Mouse (Mus musculus) heart, embryonic 15.5 days (tissue): ENCODE measurements at regions not wholly inside any gene's neighbourhood (a gene's known extent, or its start where the extent isn't known, plus 50 kb on each side); places are given as distances from the start of the nearest gene placed in this dataset.
A peak's percentile ranks its signal among the peaks of the same experiment; 100 is the strongest.

ENCODE experiments used
- ATAC-seq: fragments of 200-750 bp; cut with Nextera tagmentation; replicated peaks from 2 replicates; pipeline ENCODE4 v1.8.0; 2017; ENCODE audit warnings: low read depth, moderate TSS enrichment; ENCODE audit not compliant: insufficient number of reproducible peaks, insufficient read depth, low FRiP score
- H3K27ac ChIP-seq: fragments of 300-500 bp; sonication (generic); 2 replicates; pipeline ENCODE4 v1.5.1; 2015; ENCODE audit warnings: mild to moderate bottlenecking, inconsistent platforms
- H3K27me3 ChIP-seq: fragments of 300-500 bp; sonication (generic); 2 replicates; pipeline ENCODE4 v1.6.1; 2015; ENCODE audit warnings: inconsistent platforms
- H3K36me3 ChIP-seq: fragments of 300-500 bp; sonication (generic); 2 replicates; pipeline ENCODE4 v1.6.1; 2015; ENCODE audit warnings: mild to moderate bottlenecking, inconsistent platforms
- H3K4me1 ChIP-seq: fragments of 300-500 bp; sonication (generic); replicated peaks from 2 replicates; pipeline ENCODE4 v1.6.1; 2015; ENCODE audit warnings: inconsistent platforms
- H3K4me2 ChIP-seq: fragments of 300-500 bp; sonication (generic); 2 replicates; pipeline ENCODE4 v1.6.1; 2015; ENCODE audit warnings: inconsistent platforms, mild to moderate bottlenecking, moderate library complexity
- H3K4me3 ChIP-seq: fragments of 300-500 bp; sonication (generic); 2 replicates; pipeline ENCODE4 v1.5.1; 2015; ENCODE audit warnings: mild to moderate bottlenecking, inconsistent platforms
- H3K9ac ChIP-seq: fragments of 300-500 bp; sonication (generic); 2 replicates; pipeline ENCODE4 v1.6.1; 2015; ENCODE audit warnings: mild to moderate bottlenecking, inconsistent platforms
- H3K9me3 ChIP-seq: fragments of 300-500 bp; sonication (generic); replicated peaks from 2 replicates; pipeline ENCODE4 v1.6.1; 2016; ENCODE audit warnings: inconsistent platforms
- WGBS: fragments of 180-500 bp; shearing (Covaris S2); methylation state at CpG from one replicate; pipeline ENCODE4 v1.1.7; 2015; ENCODE audit warnings: mixed read lengths; 5-methylcytosine and 5-hydroxymethylcytosine counted together

DNA sequence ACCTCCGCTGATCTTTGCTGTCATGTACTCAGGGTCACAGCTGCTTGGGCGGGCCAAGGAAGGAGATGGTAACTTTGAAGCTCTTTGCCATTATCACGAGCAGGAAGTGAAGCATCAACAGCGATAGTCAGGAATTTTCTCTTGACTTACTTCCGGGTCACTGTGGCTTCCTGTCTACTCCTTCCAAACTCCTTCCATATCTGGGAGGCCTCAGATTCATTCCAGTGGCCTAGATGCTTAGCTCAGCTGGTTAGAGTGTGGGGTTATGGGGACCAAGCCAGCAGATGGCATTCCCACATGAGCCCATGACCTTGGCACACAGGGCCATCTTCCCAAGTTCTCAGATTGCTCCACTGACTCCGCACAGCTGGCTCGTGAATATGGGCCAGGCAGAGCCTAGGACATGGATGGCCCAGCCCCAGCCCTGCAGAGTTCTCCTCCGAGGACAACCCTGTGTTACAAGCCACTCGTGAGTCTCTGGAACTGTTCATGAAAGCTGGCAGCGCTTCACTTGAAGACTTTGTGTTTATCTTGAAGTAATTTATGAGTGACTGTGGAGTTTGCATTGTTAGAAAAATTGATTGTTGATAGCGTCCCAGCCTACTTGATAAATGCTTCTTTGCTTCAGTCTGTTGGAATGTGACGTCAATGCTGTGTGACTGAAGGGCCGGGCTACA lies 133.2 kb downstream of the Slc30a10 start:
- Histone ChIP-seq H3K4me1 (no peaks in the 10 kb centered on the region; the same call in none of the 2 replicates), H3K9me3 (no peaks in the 10 kb centered on the region), H3K4me2 (no peak overlapping the region), H3K4me3 (no peak overlapping the region), H3K27me3 (no peaks in the 10 kb centered on the region), H3K27ac (no peak overlapping the region), H3K36me3 (no peaks in the 10 kb centered on the region), H3K9ac (no peak overlapping the region)
- no peak for ATAC-seq
- WGBS = 57% methylated on average over 13 of the region's 13 CpGs

DNA sequence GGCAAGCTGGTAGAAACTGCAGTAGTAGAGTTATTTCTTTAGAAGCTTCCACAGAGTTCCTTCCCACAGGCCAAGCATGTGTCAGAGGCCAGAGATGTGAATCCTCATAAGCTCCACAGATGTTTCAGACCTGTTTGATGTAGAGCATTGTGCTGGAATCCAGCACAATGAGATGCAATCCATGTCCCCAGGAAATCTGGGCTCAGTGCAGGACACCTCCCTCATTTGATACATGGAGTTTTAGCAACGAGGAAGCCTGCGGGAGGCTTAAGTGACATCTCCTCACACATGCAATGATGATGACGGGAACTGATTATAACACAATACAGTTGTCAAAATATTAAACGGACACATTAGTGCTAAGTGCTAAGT lies 133.7 kb downstream of the Slc30a10 start:
- Histone ChIP-seq H3K36me3 (no peaks in the 10 kb centered on the region), H3K9me3 (no peaks in the 10 kb centered on the region), H3K4me1 (no peaks in the 10 kb centered on the region; the same call in none of the 2 replicates), H3K4me3 (no peak overlapping the region), H3K4me2 (no peak overlapping the region), H3K27me3 (no peaks in the 10 kb centered on the region), H3K27ac (no peak overlapping the region), H3K9ac (no peak overlapping the region)
- no peak for ATAC-seq
- 49% methylated on average over 4 of the region's 4 CpGs for WGBS

- Histone ChIP-seq H3K27ac (no peak overlapping the region), H3K4me3 (no peak overlapping the region), H3K36me3 (no peaks in the 10 kb centered on the region), H3K4me1 (no peaks in the 10 kb centered on the region), H3K4me2 (no peak overlapping the region), H3K27me3 (no peaks in the 10 kb centered on the region), H3K9ac (no peak overlapping the region), H3K9me3 (no peaks in the 10 kb centered on the region)
- WGBS = 55% methylated on average over 5 of the region's 5 CpGs
- ATAC-seq = no peak
These were observed 142.2 kb downstream of the Slc30a10 start for GRCm38 (mm10) chr1:185596815-185597214.

GRCm38 (mm10) chr1:185598514-185598913 lies 143.9 kb downstream of the Slc30a10 start:
- Histone ChIP-seq H3K9ac (no peak overlapping the region), H3K4me1 (no peaks in the 10 kb centered on the region), H3K4me3 (no peak overlapping the region), H3K27ac (no peak overlapping the region), H3K4me2 (no peak overlapping the region), H3K9me3 (no peaks in the 10 kb centered on the region), H3K27me3 (no peaks in the 10 kb centered on the region), H3K36me3 (no peaks in the 10 kb centered on the region)
- 68% methylated on average over 7 of the region's 7 CpGs for WGBS
- no peak for ATAC-seq

- Histone ChIP-seq H3K27ac (no peak overlapping the region), H3K4me2 (no peak overlapping the region), H3K9me3 (no peaks in the 10 kb centered on the region), H3K4me3 (no peak overlapping the region), H3K4me1 (no peaks in the 10 kb centered on the region), H3K9ac (no peak overlapping the region), H3K36me3 (no peaks in the 10 kb centered on the region), H3K27me3 (no peaks in the 10 kb centered on the region)
- WGBS = 74% methylated on average over 1 of the region's 1 CpGs
- ATAC-seq = no peak
These were observed 146.5 kb downstream of the Slc30a10 start for GRCm38 (mm10) chr1:185601166-185601565.

- no peak overlapping the region for H3K27ac ChIP-seq
- no peak for ATAC-seq
- no peaks in the 10 kb centered on the region for H3K36me3 ChIP-seq
- H3K4me3 ChIP-seq = no peak overlapping the region
- 82% methylated on average over 4 of the region's 4 CpGs for WGBS
- no peaks in the 10 kb centered on the region for H3K9me3 ChIP-seq
- no peak overlapping the region for H3K9ac ChIP-seq
- H3K4me1 ChIP-seq = peaks cover 4% of the 10 kb centered on the region
- H3K27me3 ChIP-seq = no peaks in the 10 kb centered on the region
- H3K4me2 ChIP-seq = no peak overlapping the region
These were observed 151.3 kb downstream of the Slc30a10 start for GRCm38 (mm10) chr1:185605996-185606395.

- Histone ChIP-seq H3K9ac (no peak overlapping the region), H3K27ac (no peak overlapping the region), H3K9me3 (no peaks in the 10 kb centered on the region), H3K36me3 (no peaks in the 10 kb centered on the region), H3K27me3 (no peaks in the 10 kb centered on the region), H3K4me1 (peaks cover 4% of the 10 kb centered on the region), H3K4me2 (no peak overlapping the region), H3K4me3 (no peak overlapping the region)
- ATAC-seq = no peak
- 77% methylated on average over 5 of the region's 5 CpGs for WGBS
These were observed 153.0 kb downstream of the Slc30a10 start for GRCm38 (mm10) chr1:185607611-185608010.

- H3K9ac ChIP-seq = no peak overlapping the region
- H3K4me1 ChIP-seq = peaks cover 4% of the 10 kb centered on the region
- WGBS = 87% methylated on average over 3 of the region's 3 CpGs
These were observed 153.8 kb downstream of the Slc30a10 start for GRCm38 (mm10) chr1:185608440-185608839.

DNA sequence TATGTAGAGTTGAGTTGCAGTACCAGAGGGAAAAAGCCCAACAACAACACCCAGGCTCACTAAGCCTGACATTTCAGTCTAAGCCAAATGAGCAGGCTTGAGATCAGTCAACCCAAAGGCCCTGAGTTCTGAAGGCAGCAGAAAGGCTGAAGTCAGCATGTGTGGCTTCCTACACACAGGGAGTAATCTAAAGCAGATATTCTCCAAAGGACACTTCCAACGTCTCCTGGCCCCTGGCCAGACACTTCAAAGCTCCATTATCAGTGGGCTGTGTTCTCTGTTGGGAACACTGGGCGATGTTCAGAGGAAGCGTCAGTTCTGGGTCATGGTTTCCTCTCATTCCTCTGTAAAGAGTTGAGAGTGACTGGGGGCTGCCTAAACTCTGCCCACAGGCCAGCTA lies 155.9 kb downstream of the Slc30a10 start:
- H3K9me3 ChIP-seq = no peaks in the 10 kb centered on the region
- ATAC-seq = no peak

More at GRCm38 (mm10) chr1:185608440-185608839, 153.8 kb downstream of the Slc30a10 start:
- Histone ChIP-seq H3K4me2 (no peak overlapping the region), H3K27ac (no peak overlapping the region), H3K36me3 (no peaks in the 10 kb centered on the region), H3K4me3 (no peak overlapping the region), H3K9me3 (no peaks in the 10 kb centered on the region), H3K27me3 (no peaks in the 10 kb centered on the region)
- ATAC-seq = no peak

DNA sequence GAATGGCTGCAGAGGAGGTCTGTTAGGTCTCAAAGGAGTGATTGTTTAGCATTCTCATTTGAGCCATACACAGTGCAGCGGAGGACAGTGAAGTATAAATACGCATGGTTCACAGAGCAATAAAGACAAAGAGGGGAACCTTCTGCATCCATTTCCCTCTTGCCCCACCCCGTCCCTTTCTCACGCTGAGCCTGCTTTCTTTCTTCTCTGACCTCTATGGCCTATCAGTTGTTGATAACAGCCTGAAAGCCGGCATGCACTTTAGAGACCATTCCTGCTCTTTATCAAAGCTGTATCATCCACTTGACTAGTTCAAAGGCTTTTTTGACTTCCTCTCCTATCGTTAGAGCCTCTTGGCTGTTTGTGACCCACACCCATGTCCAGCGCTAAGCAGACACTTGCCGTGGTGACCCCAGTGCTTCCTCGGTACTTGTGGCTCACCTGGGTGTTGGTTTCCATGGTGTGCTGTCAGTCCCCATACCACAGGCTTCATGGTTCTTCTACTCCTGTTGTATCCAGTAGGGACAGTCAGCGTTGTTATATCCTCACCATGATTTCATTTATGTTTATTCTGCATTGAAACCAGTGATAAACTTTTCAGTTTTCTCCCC lies 161.3 kb downstream of the Slc30a10 start:
- H3K27ac ChIP-seq = no peak overlapping the region
- H3K4me2 ChIP-seq = peak overlapping the region; percentile 36; the same call in 1 of the 2 replicates
- WGBS = 21% methylated on average over 10 of the region's 10 CpGs
- no peak overlapping the region for H3K9ac ChIP-seq
- no peak overlapping the region for H3K4me3 ChIP-seq
- no peak for ATAC-seq
- no peaks in the 10 kb centered on the region for H3K9me3 ChIP-seq
- no peaks in the 10 kb centered on the region for H3K27me3 ChIP-seq
- peaks cover 10% of the 10 kb centered on the region for H3K4me1 ChIP-seq
- no peaks in the 10 kb centered on the region for H3K36me3 ChIP-seq

More for the DNA sequence above, 155.9 kb downstream of the Slc30a10 start:
- Histone ChIP-seq H3K9ac (no peak overlapping the region), H3K4me2 (no peak overlapping the region), H3K4me3 (no peak overlapping the region), H3K4me1 (peaks cover 4% of the 10 kb centered on the region), H3K27me3 (no peaks in the 10 kb centered on the region), H3K36me3 (no peaks in the 10 kb centered on the region), H3K27ac (no peak overlapping the region)
- WGBS = 22% methylated on average over 3 of the region's 3 CpGs

- no peaks in the 10 kb centered on the region for H3K27me3 ChIP-seq
- WGBS = 90% methylated on average over 4 of the region's 4 CpGs
These were observed 163.0 kb downstream of the Slc30a10 start for GRCm38 (mm10) chr1:185617691-185618090.

DNA sequence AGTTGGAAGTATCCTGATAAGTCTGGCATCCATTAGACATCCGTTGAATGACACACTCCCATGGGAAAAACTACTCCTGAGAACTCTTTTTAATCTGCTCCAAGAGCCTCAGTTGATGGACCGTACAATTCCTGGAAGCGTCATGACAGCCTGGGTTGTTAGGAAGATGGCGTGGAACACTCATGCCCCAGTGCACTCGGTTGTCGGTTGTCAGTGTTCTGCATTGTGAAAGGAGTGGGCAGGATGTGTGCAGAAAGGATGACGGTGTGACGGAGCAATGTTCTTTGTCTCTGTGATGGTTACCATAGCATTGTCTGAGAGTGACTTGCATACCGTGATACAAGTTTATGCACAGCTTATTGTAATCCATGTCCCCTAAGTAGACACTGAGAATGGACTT lies 164.4 kb downstream of the Slc30a10 start:
- Histone ChIP-seq H3K4me3 (no peak overlapping the region), H3K9me3 (no peaks in the 10 kb centered on the region), H3K4me1 (peaks cover 9% of the 10 kb centered on the region), H3K4me2 (no peak overlapping the region), H3K36me3 (no peaks in the 10 kb centered on the region), H3K27ac (no peak overlapping the region), H3K9ac (no peak overlapping the region), H3K27me3 (no peaks in the 10 kb centered on the region)
- ATAC-seq = 0 out of 2 replicates have a peak, but pooled peaks have one; percentile 35
- 43% methylated on average over 9 of the region's 9 CpGs for WGBS

More at GRCm38 (mm10) chr1:185617691-185618090, 163.0 kb downstream of the Slc30a10 start:
- Histone ChIP-seq H3K36me3 (no peaks in the 10 kb centered on the region), H3K4me2 (no peak overlapping the region), H3K9ac (no peak overlapping the region), H3K9me3 (no peaks in the 10 kb centered on the region), H3K4me3 (no peak overlapping the region), H3K27ac (no peak overlapping the region), H3K4me1 (peaks cover 9% of the 10 kb centered on the region)
- no peak for ATAC-seq
